Mouse (Mus musculus) spleen, adult 2 months (tissue): ENCODE results near the gene Kcnd3. TPM values are rescaled to one million over a fixed set of nuclear protein-coding genes. Genes with fewer than 3 reads are reported as not detected.

Source experiments
- DNase-seq, 2 experiments: peaks; one replicate each; pipeline versions ENCODE4 v3.0.0 to v3.0.0-alpha.2; 2012 to 2021; ENCODE audit warnings: low spot score in 2 of 2, low read depth in 1 of 2
- H3K27ac ChIP-seq: fragments of 200-500 bp; 2 replicates; pipeline ENCODE4 v1.5.1; 2012; ENCODE audit warnings: low read length, inconsistent platforms; ENCODE audit not compliant: insufficient read depth
- H3K27me3 ChIP-seq: fragments of 200-500 bp; 2 replicates; pipeline ENCODE4 v1.6.1; 2012; ENCODE audit warnings: mild to moderate bottlenecking, moderate library complexity, low read length, inconsistent platforms; ENCODE audit not compliant: control insufficient read depth, insufficient read depth
- H3K36me3 ChIP-seq: fragments of 200-500 bp; 2 replicates; pipeline ENCODE4 v1.6.1; 2012; ENCODE audit warnings: mild to moderate bottlenecking, low read length, inconsistent platforms; ENCODE audit not compliant: control insufficient read depth, insufficient read depth
- H3K4me1 ChIP-seq: fragments of 200-500 bp; 2 replicates; pipeline ENCODE4 v1.6.1; 2011; ENCODE audit warnings: inconsistent platforms; ENCODE audit not compliant: control insufficient read depth, insufficient read depth, insufficient read length
- H3K4me3 ChIP-seq: fragments of 200-500 bp; 2 replicates; pipeline ENCODE4 v1.5.1; 2011; ENCODE audit warnings: mild to moderate bottlenecking, inconsistent platforms; ENCODE audit not compliant: insufficient read depth, insufficient read length; ENCODE audit errors: extremely low read depth
- CTCF ChIP-seq: fragments of 200-500 bp; IDR thresholded peaks from 2 replicates; pipeline ENCODE4 v1.5.1; 2011; ENCODE audit warnings: mild to moderate bottlenecking, inconsistent platforms; ENCODE audit not compliant: insufficient read depth, insufficient read length, insufficient replicate concordance; ENCODE audit errors: extremely low read depth
- POLR2A ChIP-seq: fragments of 200-500 bp; IDR thresholded peaks from 2 replicates; pipeline ENCODE4 v1.6.1; 2011; ENCODE audit warnings: low read depth, low read length, inconsistent platforms
- WGBS: fragments of 180-500 bp; shearing (Covaris S2); methylation state at CpG from one replicate; pipeline ENCODE4 v1.1.7; 2018; 5-methylcytosine and 5-hydroxymethylcytosine counted together
- polyA plus RNA-seq: library from polyadenylated mRNA; depleted of rRNA; stranded (reverse); fragments of >200 nt; gene quantifications from 2 replicates; pipeline ENCODE4 v1.2.3, GENCODE M21; 2012

Kcnd3 gene
- polyA plus RNA-seq, 1 experiment, result 2.5 TPM

DNA sequence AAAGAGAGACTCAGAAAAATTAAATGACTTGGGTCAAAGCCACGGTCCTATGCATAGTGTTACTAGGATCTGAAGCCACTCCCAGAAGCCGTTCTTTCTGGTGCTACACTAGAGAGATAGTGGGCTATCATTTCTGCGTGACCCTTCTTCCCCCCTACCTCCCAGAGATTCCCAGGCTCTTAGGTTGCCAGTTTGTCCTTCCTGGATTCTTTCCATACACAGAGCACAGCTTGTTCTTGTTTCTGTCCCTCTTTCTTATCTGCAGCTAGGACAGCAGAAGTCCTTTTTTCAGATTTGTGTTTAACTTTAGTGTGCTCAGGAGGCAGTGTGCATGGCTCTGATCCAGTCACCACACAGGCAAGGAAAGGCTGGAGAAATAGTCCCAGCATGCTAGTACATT lies 52.1 kb downstream of the Kcnd3 start:
- H3K36me3 ChIP-seq, result no peaks in the 10 kb centered on the region
- H3K27ac ChIP-seq, result no peak overlapping the region
- no peak overlapping the region for H3K4me3 ChIP-seq
- no peak for TF ChIP-seq CTCF
- TF ChIP-seq POLR2A, result no peak
- no peak for DNase-seq
- no peaks in the 10 kb centered on the region for H3K4me1 ChIP-seq
- WGBS, result 71% methylated on average over 3 of the region's 3 CpGs
- H3K27me3 ChIP-seq, result no peaks in the 10 kb centered on the region

GRCm38 (mm10) chr3:105505161-105505872 lies 53.2 kb downstream of the Kcnd3 start:
- no peak for TF ChIP-seq CTCF
- TF ChIP-seq POLR2A, result no peak
- Histone ChIP-seq H3K36me3 (no peaks in the 10 kb centered on the region), H3K4me3 (no peak overlapping the region), H3K4me1 (no peaks in the 10 kb centered on the region), H3K27ac (no peak overlapping the region), H3K27me3 (no peaks in the 10 kb centered on the region)
- WGBS, result 87% methylated on average over 15 of the region's 15 CpGs
- DNase-seq, result no peak

DNA sequence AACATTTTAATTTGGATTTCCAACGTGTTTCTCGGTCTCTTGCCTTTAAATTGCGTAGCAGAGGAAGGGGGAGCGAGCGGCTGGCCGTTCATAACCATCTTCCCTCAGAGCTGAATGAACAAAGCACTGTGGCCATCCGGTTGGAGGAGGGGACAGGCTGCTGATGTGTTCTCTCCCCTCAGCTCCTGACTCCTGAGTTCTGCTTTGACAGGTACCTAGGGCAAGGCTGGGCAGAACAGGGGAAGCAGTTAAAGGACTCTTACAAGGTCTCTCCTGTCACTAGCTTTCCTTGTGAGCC lies 53.7 kb downstream of the Kcnd3 start:
- TF ChIP-seq POLR2A (no peak), CTCF (no peak)
- Histone ChIP-seq H3K27me3 (no peaks in the 10 kb centered on the region), H3K36me3 (no peaks in the 10 kb centered on the region), H3K4me1 (no peaks in the 10 kb centered on the region), H3K4me3 (no peak overlapping the region), H3K27ac (no peak overlapping the region)
- DNase-seq, result no peak
- 78% methylated on average over 7 of the region's 7 CpGs for WGBS

DNA sequence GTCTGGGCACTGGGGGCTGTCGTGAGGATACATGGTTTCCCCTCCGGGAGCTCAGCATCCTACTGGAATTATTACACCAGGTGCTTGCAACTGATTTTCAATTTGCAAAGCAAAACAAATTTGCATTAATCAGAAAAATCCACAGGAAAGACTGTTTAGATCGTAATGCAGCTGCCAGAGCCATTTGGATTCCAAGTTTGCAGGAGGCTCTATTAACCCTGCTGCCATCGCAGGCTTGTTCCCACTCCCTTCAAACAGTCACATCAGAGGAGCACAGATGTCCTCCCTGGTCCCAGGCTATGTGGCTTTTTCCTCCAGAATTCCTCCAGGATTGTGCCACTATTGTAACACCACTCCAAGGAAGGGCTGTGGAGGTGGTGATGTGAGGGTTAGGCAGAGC lies 54.5 kb downstream of the Kcnd3 start:
- no peak overlapping the region for H3K4me3 ChIP-seq
- TF ChIP-seq CTCF (no peak), POLR2A (no peak)
- H3K4me1 ChIP-seq, result no peaks in the 10 kb centered on the region
- no peaks in the 10 kb centered on the region for H3K27me3 ChIP-seq
- WGBS, result 85% methylated on average over 4 of the region's 4 CpGs
- no peak for DNase-seq
- H3K27ac ChIP-seq, result no peak overlapping the region
- H3K36me3 ChIP-seq, result no peaks in the 10 kb centered on the region

DNA sequence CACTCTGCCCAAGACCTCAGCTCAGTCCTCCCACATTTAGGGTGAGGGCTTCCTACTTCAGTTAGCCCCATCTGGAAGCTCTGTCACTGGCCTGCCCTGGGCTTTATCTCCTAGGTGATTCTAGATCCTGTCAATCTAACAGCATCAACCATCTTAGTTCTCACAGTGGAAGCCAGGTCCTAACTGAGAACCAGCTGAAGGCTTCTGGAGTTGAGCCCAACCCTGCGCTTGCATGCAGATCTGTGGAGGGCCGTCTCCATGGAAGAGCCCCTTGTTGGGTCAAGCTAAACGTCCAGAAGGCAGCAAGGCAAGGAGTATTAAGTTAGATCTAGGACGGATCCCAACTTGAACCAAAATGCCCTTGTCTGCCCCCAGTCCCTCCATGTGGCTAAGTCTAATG lies 57.2 kb downstream of the Kcnd3 start:
- no peak for DNase-seq
- no peak overlapping the region for H3K4me3 ChIP-seq
- no peaks in the 10 kb centered on the region for H3K27me3 ChIP-seq
- H3K4me1 ChIP-seq, result no peaks in the 10 kb centered on the region
- no peaks in the 10 kb centered on the region for H3K36me3 ChIP-seq
- WGBS, result 81% methylated on average over 4 of the region's 4 CpGs
- no peak for TF ChIP-seq POLR2A
- no peak for TF ChIP-seq CTCF
- H3K27ac ChIP-seq, result no peak overlapping the region

- H3K27me3 ChIP-seq, result no peaks in the 10 kb centered on the region
- no peaks in the 10 kb centered on the region for H3K4me1 ChIP-seq
- H3K36me3 ChIP-seq, result no peaks in the 10 kb centered on the region
- H3K27ac ChIP-seq, result no peak overlapping the region
- H3K4me3 ChIP-seq, result no peak overlapping the region
- WGBS, result 51% methylated on average over 2 of the region's 2 CpGs
- DNase-seq, result no peak
- TF ChIP-seq CTCF (no peak), POLR2A (no peak)
These were observed 59.7 kb downstream of the Kcnd3 start for GRCm38 (mm10) chr3:105511836-105512235.

DNA sequence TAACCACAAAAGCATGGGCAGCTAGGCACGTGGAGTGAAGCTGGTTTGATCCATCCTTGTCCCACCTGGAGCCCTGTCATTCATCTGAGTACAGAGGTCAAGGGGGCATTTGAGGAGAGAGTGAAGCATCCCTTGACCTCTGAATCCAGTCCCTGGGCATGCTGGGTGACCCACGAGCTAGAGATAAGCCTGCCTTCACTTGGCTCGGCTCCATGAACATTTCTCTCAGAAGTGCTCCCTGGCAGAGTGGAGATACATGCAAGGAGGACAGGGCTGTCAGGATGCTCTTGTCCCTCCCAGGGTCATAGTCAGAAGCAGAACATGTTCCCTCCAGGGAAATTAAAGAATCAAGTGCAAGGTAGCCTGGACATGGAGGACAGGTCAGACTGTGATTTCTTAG lies 62.1 kb downstream of the Kcnd3 start:
- H3K27me3 ChIP-seq, result no peaks in the 10 kb centered on the region
- no peaks in the 10 kb centered on the region for H3K36me3 ChIP-seq
- H3K4me1 ChIP-seq, result no peaks in the 10 kb centered on the region
- H3K4me3 ChIP-seq, result no peak overlapping the region
- no peak for DNase-seq
- TF ChIP-seq POLR2A (no peak), CTCF (no peak)
- no peak overlapping the region for H3K27ac ChIP-seq
- 58% methylated on average over 3 of the region's 3 CpGs for WGBS

- Histone ChIP-seq H3K4me1 (no peaks in the 10 kb centered on the region), H3K36me3 (no peaks in the 10 kb centered on the region), H3K4me3 (no peak overlapping the region), H3K27ac (no peak overlapping the region), H3K27me3 (no peaks in the 10 kb centered on the region)
- DNase-seq, result no peak
- TF ChIP-seq POLR2A, result no peak
- TF ChIP-seq CTCF, result no peak
These were observed 62.9 kb downstream of the Kcnd3 start for GRCm38 (mm10) chr3:105515035-105515434.
